Mouse (Mus musculus) ovary, adult 10 weeks (tissue): ENCODE results near the gene Syn3. TPM values are rescaled to one million over a fixed set of nuclear protein-coding genes. Genes with fewer than 3 reads are reported as not detected.

ENCODE experiments used
- polyA plus RNA-seq: library from polyadenylated mRNA; stranded (reverse); fragments of 350-450 nt; fragmentation: Illumina TruSeq; extraction: RNeasy Lipid Tissue Mini Kit (QIAGEN cat#74804); gene quantifications from one replicate; pipeline ENCODE4 v1.2.3, GENCODE M21; 2014

Gene Syn3
- 0.14 TPM for polyA plus RNA-seq

GRCm38 (mm10) chr10:86498673-86499391, at the start of gene Syn3:
Syn3 (minus strand) TSS chr10:86498896.

GRCm38 (mm10) chr10:86300293-86301116, 198.2 kb downstream of the Syn3 start, which contains the start of gene Timp3:
Timp3 (plus strand) TSS chr10:86300372.

GRCm38 (mm10) chr10:86021749-86022473, 476.8 kb downstream of the Syn3 start, which contains the start of gene Fbxo7:
Fbxo7 (plus strand) TSS chr10:86021972.

GRCm38 (mm10) chr10:86011781-86012180, 486.9 kb downstream of the Syn3 start, which contains the start of gene Bpifc:
Bpifc (minus strand) TSS chr10:86011895.

Other genes starting within 250 kb of the Syn3 start
- gene Timp3, start 198.5 kb downstream of the Syn3 start, polyA plus RNA-seq: 455 TPM
- gene Hsp90b1, start 206.6 kb upstream of the Syn3 start, polyA plus RNA-seq: 2,850 TPM
- 2.6 TPM for gene Ttc41, start 206.9 kb upstream of the Syn3 start, polyA plus RNA-seq